In genomic region chr14:22743264-22743663, GRCm38 (mm10) we compare ENCODE assay signal across 28 mouse cellular contexts.
DNase-seq lines count a peak whose midpoint lies in the region; ATAC-seq lines count a peak whose summit lies in the region.
"Had no signal": no experiment of that assay in that cellular context is flagged by ENCODE, and none has a peak within 500 bp of the region (broad histone marks: within the 10 kb centered on the region; RNA-seq: fewer than 3 reads in every experiment).

No protein-coding gene starts in this region.

- 85% methylated on average over 4 of the region's 4 CpGs for WGBS in midbrain, embryonic 11.5 days
- WGBS in midbrain, embryonic 14.5 days: 81% methylated on average over 4 of the region's 4 CpGs
- WGBS in embryonic facial prominence, embryonic 10.5 days: 82% methylated on average over 4 of the region's 4 CpGs

- no peak overlapping the region for H3K4me2 ChIP-seq in midbrain, embryonic 11.5 days
- no peak overlapping the region for H3K4me2 ChIP-seq in midbrain, embryonic 14.5 days (ENCODE audit: low read length)
- H3K4me2 ChIP-seq: embryonic facial prominence, embryonic 13.5 days; forebrain, embryonic 13.5 days; heart, embryonic 11.5 days; heart, embryonic 15.5 days; hindbrain, embryonic 14.5 days had no signal

- peaks cover 16% of the 10 kb centered on the region for H3K4me1 ChIP-seq in midbrain, embryonic 11.5 days (ENCODE audit: control insufficient read depth, insufficient read depth, low read length)
- H3K4me1 ChIP-seq in midbrain, embryonic 14.5 days (ENCODE audit: control insufficient read depth, insufficient read depth, low read length): peaks cover 14% of the 10 kb centered on the region
- H3K4me1 ChIP-seq in embryonic facial prominence, embryonic 10.5 days: peaks cover 21% of the 10 kb centered on the region

- H3K4me3 ChIP-seq in midbrain, embryonic 11.5 days (ENCODE audit: low read depth, low read length): no peak overlapping the region
- no peak overlapping the region for H3K4me3 ChIP-seq in midbrain, embryonic 14.5 days (replicated peaks; ENCODE audit: low read depth, low read length)
- H3K4me3 ChIP-seq in embryonic facial prominence, embryonic 10.5 days: no peak overlapping the region
- H3K4me3 ChIP-seq: embryonic facial prominence, embryonic 13.5 days; forebrain, embryonic 10.5 days; forebrain, embryonic 13.5 days; heart, embryonic 15.5 days; hindbrain, embryonic 10.5 days had no signal

- no peaks in the 10 kb centered on the region for H3K36me3 ChIP-seq in midbrain, embryonic 11.5 days (ENCODE audit: control insufficient read depth, insufficient read depth, low read length)
- no peaks in the 10 kb centered on the region for H3K36me3 ChIP-seq in midbrain, embryonic 14.5 days (ENCODE audit: control insufficient read depth, insufficient read depth, low read length)
- no peaks in the 10 kb centered on the region for H3K36me3 ChIP-seq in embryonic facial prominence, embryonic 10.5 days (replicated peaks)
- H3K36me3 ChIP-seq: embryonic facial prominence, embryonic 13.5 days; forebrain, embryonic 10.5 days; heart, embryonic 15.5 days; hindbrain, embryonic 10.5 days had no signal

- peaks cover 3% of the 10 kb centered on the region; the same call in 1 of the 2 replicates for H3K27me3 ChIP-seq in midbrain, embryonic 11.5 days (ENCODE audit: control insufficient read depth, insufficient read depth, low read length)
- H3K27me3 ChIP-seq in midbrain, embryonic 14.5 days (ENCODE audit: control insufficient read depth, insufficient read depth, low read length): peaks cover 6% of the 10 kb centered on the region; the same call in 1 of the 2 replicates
- H3K27me3 ChIP-seq in embryonic facial prominence, embryonic 10.5 days (replicated peaks; ENCODE audit: low read depth, poor library complexity, severe bottlenecking): 0 out of 2 replicates have a peak, but pooled peaks cover 3% of the 10 kb centered on the region
- H3K27me3 ChIP-seq: embryonic facial prominence, embryonic 13.5 days; heart, embryonic 15.5 days; Patski had no signal

- no peak overlapping the region for H3K9ac ChIP-seq in midbrain, embryonic 11.5 days (ENCODE audit: low read length)
- H3K9ac ChIP-seq in midbrain, embryonic 14.5 days (replicated peaks; ENCODE audit: low read length): no peak overlapping the region
- H3K9ac ChIP-seq: embryonic facial prominence, embryonic 13.5 days; forebrain, embryonic 13.5 days; heart, embryonic 15.5 days; hindbrain, embryonic 14.5 days had no signal

- H3K27ac ChIP-seq in midbrain, embryonic 11.5 days (ENCODE audit: low read depth, low read length): no peak overlapping the region
- H3K27ac ChIP-seq in midbrain, embryonic 14.5 days (replicated peaks; ENCODE audit: low read depth, low read length): no peak overlapping the region
- no peak overlapping the region for H3K27ac ChIP-seq in embryonic facial prominence, embryonic 10.5 days (replicated peaks)
- H3K27ac ChIP-seq: embryonic facial prominence, embryonic 13.5 days; forebrain, embryonic 10.5 days; forebrain, embryonic 13.5 days; heart, embryonic 15.5 days; hindbrain, embryonic 10.5 days; hindbrain, embryonic 14.5 days; hindbrain, postnatal 0 days had no signal

- no peaks in the 10 kb centered on the region for H3K9me3 ChIP-seq in midbrain, embryonic 11.5 days (ENCODE audit: control insufficient read depth, low read length)
- no peaks in the 10 kb centered on the region for H3K9me3 ChIP-seq in midbrain, embryonic 14.5 days (ENCODE audit: control insufficient read depth, low read length)
- H3K9me3 ChIP-seq in embryonic facial prominence, embryonic 10.5 days: no peaks in the 10 kb centered on the region
- H3K9me3 ChIP-seq: embryonic facial prominence, embryonic 13.5 days; forebrain, embryonic 10.5 days; forebrain, embryonic 13.5 days; heart, embryonic 15.5 days; hindbrain, embryonic 10.5 days had no signal

- DNase-seq in midbrain, embryonic 11.5 days (ENCODE audit: low spot score, missing footprints): peak; percentile 26
- no peak for DNase-seq in midbrain, embryonic 14.5 days
- DNase-seq in MEL-GATA-1-ER (ENCODE audit: extremely low read depth, low read depth): peak; percentile 43
- peak; percentile 1 for DNase-seq in embryonic facial prominence, embryonic 10.5 days (ENCODE audit: low spot score)
- no peak for DNase-seq in left cerebral cortex, adult 9 months (ENCODE audit: low spot score in 2 of 2)
- DNase-seq: adrenal gland, postnatal 10 days; adrenal gland, postnatal 36 days; cerebellum, adult 11 months; cerebellum, adult 2 months; cerebellum, adult 9-11 months; cerebellum, postnatal 25 days; gastrocnemius, postnatal 10 days; gastrocnemius, postnatal 36 days; heart, postnatal 10 days; heart, postnatal 36 days had no signal

- ATAC-seq in midbrain, embryonic 11.5 days (ENCODE audit: low FRiP score): no peak
- no peak for ATAC-seq in midbrain, embryonic 14.5 days (ENCODE audit: low FRiP score, low TSS enrichment)
- no peak for ATAC-seq in erythroblast, adult 5-6 weeks (replicated peaks; ENCODE audit: low FRiP score, poor library complexity, severe bottlenecking)
- ATAC-seq: CD4-positive, CD25-positive, alpha-beta regulatory T cell, adult 4 months; forebrain, embryonic 13.5 days; forebrain, embryonic 16.5 days; hindbrain, postnatal 0 days; inflammation-experienced regulatory T-cells, adult 6 months; Patski had no signal

Comparison
In these comparisons a context has a peak if more than half of its experiments do, and no peak if none do; other contexts are left out.
1. DNase-seq: peak in midbrain, embryonic 11.5 days (single experiment), MEL-GATA-1-ER (single experiment) and embryonic facial prominence, embryonic 10.5 days (single experiment); none in midbrain, embryonic 14.5 days (single experiment) and left cerebral cortex, adult 9 months (0 of 2).